Mouse (Mus musculus): ENCODE data around the gene Ipo13. TPM values are rescaled to one million over a fixed set of nuclear protein-coding genes. Genes with fewer than 3 reads are reported as not detected.

The Ipo13 gene
- polyA plus RNA-seq, 2 experiments from 2014 or later, result 13.7 to 15.6 TPM

Other genes with a start within 250 kb of the Ipo13 start
- gene Dmap1, start 232.7 kb downstream of the Ipo13 start, polyA plus RNA-seq (2017; shearing (Covaris generic)), result 10 to 100 TPM; 21.4 to 24.9 TPM
- not detected for gene Gm12845, start 190.6 kb downstream of the Ipo13 start, polyA plus RNA-seq (2017; shearing (Covaris generic))
- not detected for gene Klf17, start 149.4 kb downstream of the Ipo13 start, polyA plus RNA-seq (2017; shearing (Covaris generic))
- gene Slc6a9, start 80.5 kb downstream of the Ipo13 start, polyA plus RNA-seq (2017; shearing (Covaris generic)), result under 1 TPM in 1 of 2 experiments, not detected in 1; 0.51 TPM
- not detected for gene Ccdc24, start 42.4 kb downstream of the Ipo13 start, polyA plus RNA-seq (2017; shearing (Covaris generic))
- not detected for gene B4galt2, start 31.5 kb downstream of the Ipo13 start, polyA plus RNA-seq (2017; shearing (Covaris generic))
- 100 to 1,000 TPM in 1 of 2 experiments, 10 to 100 TPM in 1; 75.9 to 111 TPM for gene Atp6v0b, start 27.7 kb downstream of the Ipo13 start, polyA plus RNA-seq (2017; shearing (Covaris generic))
- 10 to 100 TPM; 21.1 to 25.4 TPM for gene Dph2, start 23.0 kb downstream of the Ipo13 start, polyA plus RNA-seq (2017; shearing (Covaris generic))
- not detected for gene Artn, start 14.8 kb upstream of the Ipo13 start, polyA plus RNA-seq (2017; shearing (Covaris generic))
- under 1 TPM; 0.77 to 0.85 TPM for gene St3gal3, start 219.9 kb upstream of the Ipo13 start, polyA plus RNA-seq (2017; shearing (Covaris generic))